Mouse (Mus musculus) MEL (cell line): ENCODE results near the gene Slc19a2. TPM values are rescaled to one million over a fixed set of nuclear protein-coding genes. Genes with fewer than 3 reads are reported as not detected.

Experiments used
- DNase-seq: peaks from one replicate; pipeline ENCODE4 v3.0.0; 2011; ENCODE audit warnings: low read depth, low spot score
- H3K27ac ChIP-seq: 2 replicates; pipeline ENCODE4 v1.5.1; 2012; ENCODE audit warnings: low read depth, mild to moderate bottlenecking, control low read depth, low read length, moderate library complexity; ENCODE audit not compliant: control insufficient read depth
- H3K27me3 ChIP-seq, 2 experiments: fragments of 150-350 bp in 1 of 2; sonication (generic) in 1 of 2; 2 replicates each; pipeline ENCODE4 v1.6.1; 2012; ENCODE audit warnings: low read length in 2 of 2, mild to moderate bottlenecking in 2 of 2, improper control_type of control experiment in 1 of 2, moderate library complexity in 1 of 2; ENCODE audit not compliant: insufficient read depth in 2 of 2, control insufficient read depth in 1 of 2
- H3K36me3 ChIP-seq, 2 experiments: 2 replicates each; pipeline ENCODE4 v1.6.1; 2012 to 2014; ENCODE audit warnings: low read length in 2 of 2, improper control_type of control experiment in 1 of 2, inconsistent platforms in 1 of 2, mild to moderate bottlenecking in 1 of 2; ENCODE audit not compliant: insufficient read depth in 2 of 2, control insufficient read depth in 1 of 2
- H3K4me1 ChIP-seq, 2 experiments: fragments of 150-350 bp in 1 of 2; sonication (generic) in 1 of 2; 2 replicates each; pipeline ENCODE4 v1.6.1; 2012; ENCODE audit warnings: low read length in 2 of 2, improper control_type of control experiment in 1 of 2, mild to moderate bottlenecking in 1 of 2; ENCODE audit not compliant: insufficient read depth in 2 of 2, control insufficient read depth in 1 of 2
- H3K4me3 ChIP-seq, 2 experiments: fragments of 150-350 bp in 1 of 2; sonication (generic) in 1 of 2; 2 replicates each; pipeline ENCODE4 v1.5.1; 2012; ENCODE audit warnings: low read depth in 2 of 2, low read length in 2 of 2, mild to moderate bottlenecking in 2 of 2, moderate library complexity in 2 of 2, control low read depth in 1 of 2, improper control_type of control experiment in 1 of 2; ENCODE audit not compliant: control insufficient read depth in 1 of 2, insufficient read depth in 1 of 2
- H3K79me2 ChIP-seq: 2 replicates; pipeline ENCODE4 v1.6.1; 2012; ENCODE audit warnings: mild to moderate bottlenecking, low read length, moderate library complexity; ENCODE audit not compliant: control insufficient read depth, poor library complexity, insufficient read depth
- H3K9ac ChIP-seq: 2 replicates; pipeline ENCODE4 v1.6.1; 2012; ENCODE audit warnings: low read depth, mild to moderate bottlenecking, control low read depth, low read length, moderate library complexity; ENCODE audit not compliant: control insufficient read depth, poor library complexity, severe bottlenecking
- H3K9me3 ChIP-seq: fragments of 150-350 bp; sonication (generic); replicated peaks from 2 replicates; pipeline ENCODE4 v1.6.1; 2012; ENCODE audit warnings: mild to moderate bottlenecking, low read length, improper control_type of control experiment, moderate library complexity; ENCODE audit not compliant: insufficient read depth
- CHD1 ChIP-seq: IDR thresholded peaks from 2 replicates; pipeline ENCODE4 v1.6.1; 2012; ENCODE audit warnings: low read depth, mild to moderate bottlenecking, inconsistent platforms, low read length, improper control_type of control experiment
- CHD2 ChIP-seq: IDR thresholded peaks from 2 replicates; pipeline ENCODE4 v1.6.1; 2011; ENCODE audit warnings: low read length, improper control_type of control experiment
- E2F4 ChIP-seq: IDR thresholded peaks from 2 replicates; pipeline ENCODE4 v1.6.1; 2011; ENCODE audit warnings: low read depth, low read length, improper control_type of control experiment, borderline replicate concordance
- ELF1 ChIP-seq: IDR thresholded peaks from 2 replicates; pipeline ENCODE4 v1.6.1; 2014; ENCODE audit warnings: low read depth, mild to moderate bottlenecking, inconsistent platforms, low read length, improper control_type of control experiment, moderate library complexity
- EP300 ChIP-seq, 2 experiments: IDR thresholded peaks; 2 replicates each; pipeline ENCODE4 v1.6.1; 2011; ENCODE audit warnings: improper control_type of control experiment in 2 of 2, low read length in 2 of 2, low read depth in 1 of 2, mild to moderate bottlenecking in 1 of 2
- GABPA ChIP-seq: IDR thresholded peaks from 2 replicates; pipeline ENCODE4 v1.6.1; 2012; ENCODE audit warnings: low read depth, mild to moderate bottlenecking, inconsistent platforms, low read length, improper control_type of control experiment, moderate library complexity
- GATA1 ChIP-seq: IDR thresholded peaks from 2 replicates; pipeline ENCODE4 v1.6.1; 2011; ENCODE audit warnings: low read depth, low read length, improper control_type of control experiment
- HCFC1 ChIP-seq: IDR thresholded peaks from 2 replicates; pipeline ENCODE4 v1.6.1; 2012; ENCODE audit warnings: low read depth, mild to moderate bottlenecking, inconsistent platforms, low read length, improper control_type of control experiment, moderate library complexity
- MAFK ChIP-seq: IDR thresholded peaks from 2 replicates; pipeline ENCODE4 v1.6.1; 2011; ENCODE audit warnings: low read depth, mild to moderate bottlenecking, low read length, improper control_type of control experiment, borderline replicate concordance
- MAX ChIP-seq: IDR thresholded peaks from 2 replicates; pipeline ENCODE4 v1.6.1; 2011; ENCODE audit warnings: low read length, improper control_type of control experiment
- MAZ ChIP-seq: IDR thresholded peaks from 2 replicates; pipeline ENCODE4 v1.6.1; 2012; ENCODE audit warnings: low read depth, mild to moderate bottlenecking, inconsistent platforms, low read length, improper control_type of control experiment
- MEF2A ChIP-seq: IDR thresholded peaks from 2 replicates; pipeline ENCODE4 v1.6.1; 2014; ENCODE audit warnings: low read depth, mild to moderate bottlenecking, inconsistent platforms, low read length, improper control_type of control experiment; ENCODE audit not compliant: poor library complexity, insufficient replicate concordance, severe bottlenecking; ENCODE audit errors: extremely low read depth
- MYC ChIP-seq: IDR thresholded peaks from 2 replicates; pipeline ENCODE4 v1.6.1; 2011; ENCODE audit warnings: low read depth, mild to moderate bottlenecking, low read length, improper control_type of control experiment, moderate library complexity
- NRF1 ChIP-seq: IDR thresholded peaks from 2 replicates; pipeline ENCODE4 v1.6.1; 2014; ENCODE audit warnings: low read depth, mild to moderate bottlenecking, inconsistent platforms, low read length, improper control_type of control experiment, moderate library complexity; ENCODE audit not compliant: poor library complexity, insufficient read depth, severe bottlenecking
- POLR2AphosphoS5 ChIP-seq: IDR thresholded peaks from 2 replicates; pipeline ENCODE4 v1.6.1; 2012; ENCODE audit warnings: low read depth, borderline replicate concordance, mild to moderate bottlenecking, inconsistent platforms, low read length, moderate library complexity, mixed read lengths
- RAD21 ChIP-seq: IDR thresholded peaks from 2 replicates; pipeline ENCODE4 v1.6.1; 2011; ENCODE audit warnings: mild to moderate bottlenecking, low read depth, low read length, improper control_type of control experiment
- RCOR1 ChIP-seq: IDR thresholded peaks from 2 replicates; pipeline ENCODE4 v1.6.1; 2012; ENCODE audit warnings: low read depth, mild to moderate bottlenecking, inconsistent platforms, low read length, improper control_type of control experiment
- TAL1 ChIP-seq: IDR thresholded peaks from 2 replicates; pipeline ENCODE4 v1.6.1; 2012; ENCODE audit warnings: mild to moderate bottlenecking, inconsistent platforms, low read length, moderate library complexity, mixed read lengths
- TBP ChIP-seq: IDR thresholded peaks from 2 replicates; pipeline ENCODE4 v1.8.0; 2011; ENCODE audit warnings: low read depth, low read length, improper control_type of control experiment
- UBTF ChIP-seq: IDR thresholded peaks from 2 replicates; pipeline ENCODE4 v1.6.1; 2012; ENCODE audit warnings: low read depth, mild to moderate bottlenecking, inconsistent platforms, low read length, improper control_type of control experiment, moderate library complexity, borderline replicate concordance; ENCODE audit not compliant: insufficient read depth
- USF1 ChIP-seq: IDR thresholded peaks from 2 replicates; pipeline ENCODE4 v1.6.1; 2014; ENCODE audit warnings: low read depth, mild to moderate bottlenecking, inconsistent platforms, low read length, improper control_type of control experiment, moderate library complexity
- ZNF384 ChIP-seq: IDR thresholded peaks from 2 replicates; pipeline ENCODE4 v1.6.1; 2012; ENCODE audit warnings: low read depth, mild to moderate bottlenecking, inconsistent platforms, low read length, improper control_type of control experiment
- polyA plus RNA-seq, 2 experiments: library from polyadenylated mRNA; stranded (reverse) in 1 of 2; unstranded in 1 of 2; fragments of >175 nt in 1 of 2; fragments of >200 nt in 1 of 2; gene quantifications; 2 replicates each; pipeline versions ENCODE4 v1.2.1 to v1.2.4; 2012; ENCODE audit warnings: low replicate concordance in 2 of 2, low read depth in 1 of 2; ENCODE audit not compliant: insufficient read length in 2 of 2, insufficient read depth in 1 of 2, missing spikeins in 1 of 2
- total RNA-seq: library from RNA; depleted of rRNA; stranded (reverse); fragments of 300-350 nt; gene quantifications from 2 replicates; pipeline ENCODE4 v1.2.3, GENCODE M21; 2012

Gene Slc19a2
- total and polyA plus RNA-seq, 3 experiments, result 9.0 to 54.2 (median 9.7) TPM

- peak; percentile 71 for TF ChIP-seq MAX
- TF ChIP-seq HCFC1, result peak; percentile 74
These were observed 27.7 kb downstream of the Slc19a2 start (continued) for GRCm38 (mm10) chr1:164276552-164276951.

- TF ChIP-seq ZNF384 (no peak), E2F4 (no peak), CHD1 (no peak), RCOR1 (no peak), TAL1 (no peak), MEF2A (no peak), CHD2 (no peak), GATA1 (no peak), USF1 (no peak), EP300 (IDR thresholded peaks at IDR 0.05; ENCODE audit: low read depth in 1 of 2, low read length in 2 of 2) (no peak), GABPA (no peak), UBTF (no peak), ELF1 (no peak), MAZ (no peak)
- Histone ChIP-seq H3K79me2 (no peaks in the 10 kb centered on the region; the same call in 1 of the 2 replicates), H3K9me3 (no peaks in the 10 kb centered on the region), H3K27me3 (no peaks in the 10 kb centered on the region), H3K9ac (no peak overlapping the region), H3K4me3 (no peak overlapping the region), H3K36me3 (peaks cover 2 to 6% of the 10 kb centered on the region in 2 experiments), H3K27ac (no peak overlapping the region), H3K4me1 (peaks cover 0 to 6% of the 10 kb centered on the region in 2 experiments; a peak in 1 of 4 replicates)
- no peak for DNase-seq
These were observed 30.5 kb downstream of the Slc19a2 start for GRCm38 (mm10) chr1:164279332-164279731.

- H3K36me3 ChIP-seq, result peaks cover 0 to 2% of the 10 kb centered on the region in 2 experiments; a peak in 2 of 4 replicates
- DNase-seq, result no peak
These were observed 35.2 kb downstream of the Slc19a2 start for GRCm38 (mm10) chr1:164284007-164284406.

More at GRCm38 (mm10) chr1:164284007-164284406, 35.2 kb downstream of the Slc19a2 start:
- H3K4me3 ChIP-seq, result no peak overlapping the region
- no peaks in the 10 kb centered on the region for H3K79me2 ChIP-seq
- H3K9me3 ChIP-seq, result no peaks in the 10 kb centered on the region
- TF ChIP-seq HCFC1 (no peak), POLR2AphosphoS5 (no peak), MEF2A (no peak), TBP (no peak), ZNF384 (no peak), EP300 (IDR thresholded peaks at IDR 0.05; ENCODE audit: low read depth in 1 of 2, low read length in 2 of 2) (no peak), MYC (no peak), MAZ (no peak), RAD21 (no peak), MAFK (no peak), NRF1 (no peak)
- no peaks in the 10 kb centered on the region for H3K27me3 ChIP-seq
- no peaks in the 10 kb centered on the region for H3K4me1 ChIP-seq
- no peak overlapping the region for H3K9ac ChIP-seq
- H3K27ac ChIP-seq, result no peak overlapping the region
